Mouse (Mus musculus): ENCODE results near the gene Uba6.

Gene Uba6

DNA sequence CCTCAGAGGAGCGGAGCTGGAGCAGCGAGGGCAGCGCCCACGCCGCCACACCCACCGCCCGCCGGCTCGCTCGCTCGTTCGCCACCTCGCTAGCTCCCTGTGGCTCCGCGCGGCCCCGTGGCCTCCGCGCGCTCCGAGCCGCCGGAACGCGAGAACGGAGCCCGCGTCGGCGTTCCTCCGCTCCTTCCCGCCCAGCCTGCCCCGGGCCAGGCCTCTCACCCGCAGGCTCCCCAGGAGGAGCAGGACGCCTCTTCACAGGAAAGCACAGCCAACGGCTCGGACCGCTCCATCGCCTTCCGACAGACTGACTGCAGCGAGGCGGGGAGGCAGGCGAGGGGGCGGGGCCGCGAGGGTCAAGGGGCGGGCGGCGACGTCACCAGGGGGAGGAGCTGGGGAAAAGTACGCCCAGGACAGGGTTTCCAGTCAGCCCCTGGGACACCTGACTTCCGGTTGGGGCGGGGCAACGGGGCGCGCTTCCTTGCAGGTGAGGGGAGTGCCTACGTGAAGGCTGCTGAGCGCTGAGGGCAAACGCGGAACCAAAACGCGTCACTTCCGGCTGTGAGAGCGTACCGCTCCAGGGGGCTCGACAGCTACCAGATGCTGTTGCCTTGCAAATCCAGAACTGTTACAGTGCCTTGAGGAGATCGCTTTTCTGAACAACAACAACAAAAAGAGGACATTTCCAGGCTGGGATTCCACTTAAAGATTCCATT is at the start of gene Uba6:
TSS of gene Uba6 (minus strand) at position 355 of the 713 bp plus-strand sequence.
- peak; percentile 92 to 98 for DNase-seq (ENCODE audit: low spot score in 2 of 2)

DNA sequence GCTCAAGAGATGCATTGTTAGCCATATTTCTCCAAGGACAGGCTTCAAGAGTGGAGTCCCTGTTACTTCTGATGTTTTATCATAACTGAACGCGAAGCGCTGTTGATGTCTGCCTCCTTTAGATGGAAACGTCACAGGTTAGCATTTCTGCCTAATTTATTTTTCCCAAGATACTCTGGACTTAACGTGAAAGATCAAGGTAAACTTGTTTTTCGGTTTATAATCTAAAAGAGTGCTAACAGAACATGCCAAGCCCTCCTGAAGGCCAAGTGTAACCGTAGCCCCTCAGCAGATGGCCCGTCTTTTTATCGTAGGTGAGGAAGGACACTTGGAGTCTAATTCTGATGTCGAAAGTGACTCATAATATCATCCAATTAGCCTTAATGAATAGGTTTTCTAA is 25.2 kb upstream of the Uba6 start, which contains the start of gene Gnrhr:
TSS of gene Gnrhr (minus strand) at position 101 of the 400 bp plus-strand sequence.
- no peak for DNase-seq (ENCODE audit: low spot score in 2 of 2)

DNA sequence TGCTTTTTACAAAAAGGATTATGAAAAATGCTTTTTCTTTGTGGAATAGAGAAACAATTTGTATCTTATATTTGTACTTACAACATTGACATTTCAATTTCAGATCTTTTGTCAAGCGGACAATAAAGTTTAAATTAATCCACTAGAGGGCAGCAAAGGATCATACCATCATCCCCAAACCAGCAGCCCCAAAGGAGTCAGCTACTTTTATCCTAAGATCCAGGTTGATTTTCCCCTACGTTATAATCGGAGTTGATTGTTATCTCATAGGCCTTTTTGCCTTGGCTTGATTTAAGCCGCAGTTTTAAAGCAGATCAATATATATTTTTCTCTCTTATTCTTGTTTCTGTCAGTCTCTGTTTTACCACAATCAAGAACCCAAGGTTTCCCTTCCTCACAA is 18.8 kb upstream of the Uba6 start:
- DNase-seq (ENCODE audit: low spot score in 2 of 2) = no peak

DNA sequence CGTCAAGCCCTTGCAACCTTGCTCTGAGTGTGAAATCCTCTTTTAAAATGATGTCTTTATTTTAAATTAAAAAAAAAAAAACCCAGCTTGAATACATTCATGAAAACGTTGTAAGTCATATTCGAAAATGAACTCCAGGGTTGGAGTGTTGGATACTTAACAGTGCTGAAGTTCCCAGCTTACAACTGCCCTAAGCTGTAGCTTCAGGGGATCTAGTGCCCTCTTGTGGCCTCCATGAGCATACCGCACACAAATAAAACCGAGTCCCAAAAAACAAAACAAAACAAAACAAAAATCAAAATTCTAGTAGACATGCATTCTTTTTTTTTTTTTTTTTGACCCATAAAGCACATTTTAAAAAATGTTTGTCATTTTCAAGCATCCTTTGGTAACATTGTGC is 18.2 kb upstream of the Uba6 start:
- DNase-seq (ENCODE audit: low spot score in 2 of 2) = no peak

DNA sequence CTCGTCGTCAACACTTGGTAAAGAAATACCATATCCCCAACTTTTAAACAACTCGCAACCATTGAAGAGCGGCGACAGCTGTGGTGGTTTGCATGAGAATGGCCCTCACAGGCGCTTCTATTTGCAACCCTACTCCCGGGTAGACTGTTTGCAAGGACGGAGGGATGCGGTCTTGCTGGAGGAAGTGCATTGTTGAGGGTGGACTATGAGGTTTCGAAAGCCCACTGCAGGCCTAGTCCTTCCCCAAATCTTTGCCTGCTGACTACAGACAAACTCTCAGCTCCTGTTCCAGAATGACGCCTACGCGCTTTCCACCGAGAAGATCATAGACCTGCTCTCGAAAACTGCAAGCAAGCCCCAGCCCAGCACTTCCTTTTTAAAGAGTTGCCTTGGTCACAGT is 17.7 kb upstream of the Uba6 start:
- DNase-seq (ENCODE audit: low spot score in 2 of 2) = no peak

DNA sequence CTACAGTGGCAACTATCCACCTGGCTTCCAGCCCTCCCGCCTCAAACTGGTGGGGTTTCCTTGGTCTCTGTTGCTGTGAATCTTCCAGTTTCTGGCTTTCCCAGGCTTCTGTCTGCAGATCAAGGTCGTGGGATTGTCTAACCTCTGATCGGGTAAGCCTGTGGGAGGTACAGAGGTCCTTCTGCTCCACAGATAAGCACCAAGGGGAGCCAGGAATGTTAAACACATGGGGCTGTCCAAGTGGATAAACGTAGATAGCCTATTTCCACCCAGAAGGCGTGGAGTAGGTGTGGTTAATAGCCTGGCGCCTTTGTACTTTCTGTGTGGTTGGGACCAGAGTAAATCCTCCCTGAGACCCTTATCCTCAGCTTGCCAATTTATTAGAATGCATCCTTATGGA is 14.8 kb upstream of the Uba6 start:
- DNase-seq (ENCODE audit: low spot score in 2 of 2) = no peak

DNA sequence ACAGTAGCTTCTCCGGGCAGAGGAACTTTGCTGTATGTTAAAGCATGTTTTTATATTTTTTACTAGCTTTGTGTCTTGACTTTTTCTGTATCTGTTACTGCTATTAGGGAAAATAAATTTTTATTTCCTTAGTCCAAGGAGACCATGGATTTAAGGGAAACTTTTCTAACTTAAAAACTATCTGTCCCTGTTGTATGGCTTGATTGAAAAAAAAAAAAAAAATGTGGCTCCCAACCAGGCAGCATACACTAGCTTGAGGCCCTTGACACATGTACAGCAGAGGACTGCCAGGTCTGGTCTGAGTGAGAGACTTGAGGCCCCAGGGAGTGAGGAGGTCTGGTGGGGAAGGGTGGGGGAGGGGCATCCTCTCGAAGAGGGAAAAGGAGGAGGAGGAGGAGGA is 1.2 kb upstream of the Uba6 start:
- no peak for DNase-seq (ENCODE audit: low spot score in 2 of 2)

DNA sequence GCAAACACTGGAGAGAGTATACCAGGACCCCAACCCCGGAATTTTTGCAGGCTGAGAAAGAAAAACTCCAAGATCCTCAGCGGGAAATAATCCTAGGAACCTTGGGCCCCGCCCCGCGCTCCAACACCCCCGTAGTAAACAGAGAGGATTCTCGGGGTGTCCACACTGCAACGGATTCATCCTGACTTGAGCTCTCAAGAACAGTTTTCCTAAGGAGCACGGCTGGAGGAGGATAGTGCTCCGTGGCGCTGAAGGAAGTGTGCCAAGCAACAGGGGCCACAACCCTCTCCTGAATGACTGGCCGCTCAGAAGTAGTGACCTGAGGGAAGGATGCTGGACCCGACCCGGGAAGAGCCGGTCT is 535 bp downstream of the Uba6 start:
- peak in 1 of 2 experiments; percentile 11 for DNase-seq (ENCODE audit: low spot score in 2 of 2)

DNA sequence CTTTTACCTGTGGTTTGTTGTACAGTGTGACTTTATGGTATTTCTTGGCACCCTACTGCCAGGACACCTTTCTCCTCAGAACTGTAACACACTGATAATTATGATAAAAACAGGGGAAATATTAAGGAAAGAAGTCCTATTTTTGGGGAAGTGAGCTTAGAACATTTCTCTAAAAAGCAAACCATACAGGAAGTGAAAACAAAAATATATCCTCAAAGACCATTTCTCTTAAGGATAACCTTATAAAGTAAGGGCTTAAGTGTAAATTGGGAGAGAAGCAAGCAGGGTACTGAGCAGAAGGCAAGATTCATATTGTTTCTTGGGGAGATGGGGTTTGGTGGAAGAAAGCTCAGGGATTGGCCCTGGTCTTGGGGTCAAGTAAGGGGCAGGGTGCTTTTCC is 42.8 kb downstream of the Uba6 start:
- no peak for DNase-seq (ENCODE audit: low spot score in 2 of 2)

DNA sequence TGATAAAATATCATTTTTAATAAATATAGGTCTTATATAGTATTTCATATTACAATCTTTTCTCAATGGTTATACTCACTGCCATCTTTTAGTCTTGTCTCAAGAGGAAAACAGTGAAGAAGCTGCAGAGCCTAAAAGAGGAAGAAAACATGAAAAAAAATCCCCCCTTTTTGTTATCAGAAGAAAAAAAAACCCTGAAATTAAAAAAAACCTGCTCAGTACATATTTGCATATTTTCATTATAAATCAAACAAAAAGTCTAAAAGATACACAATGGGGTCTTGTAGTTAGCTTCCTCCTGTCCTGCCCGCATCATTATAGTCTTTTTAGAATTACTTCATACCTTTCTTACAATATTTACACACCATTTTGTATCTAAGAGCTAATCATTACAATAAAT is 43.9 kb downstream of the Uba6 start:
- no peak for DNase-seq (ENCODE audit: low spot score in 2 of 2)

DNA sequence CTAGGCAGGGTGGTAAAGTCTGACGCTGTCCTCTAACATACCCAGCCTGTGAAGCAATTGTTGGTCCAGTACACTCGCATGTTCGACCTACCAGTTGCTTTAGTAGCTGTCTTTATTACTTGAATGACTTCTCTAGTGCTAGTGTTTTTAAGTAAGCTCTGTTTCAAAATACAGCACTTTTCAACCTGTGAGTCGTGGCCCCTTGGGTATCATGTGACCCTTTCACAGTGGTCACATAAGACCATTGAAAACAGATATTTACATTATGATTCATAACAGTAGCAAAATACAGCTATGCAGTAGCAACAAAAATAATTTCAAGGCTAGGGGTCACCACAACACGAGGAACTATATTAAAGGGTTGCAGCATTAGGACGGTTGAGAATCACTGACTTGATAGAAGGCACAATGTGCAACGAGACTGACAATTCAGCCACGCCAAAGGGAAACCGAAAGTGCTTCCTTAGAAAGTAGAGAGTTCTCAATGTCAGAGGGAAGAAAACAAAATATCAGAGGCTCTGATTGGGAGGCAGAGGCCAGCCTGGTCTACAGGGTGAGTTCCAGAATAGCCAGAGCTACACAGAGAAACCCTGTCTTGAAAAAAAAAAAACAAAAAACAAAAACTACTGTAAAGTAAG is 54.0 kb downstream of the Uba6 start:
- no peak for DNase-seq (ENCODE audit: low spot score in 2 of 2)

DNA sequence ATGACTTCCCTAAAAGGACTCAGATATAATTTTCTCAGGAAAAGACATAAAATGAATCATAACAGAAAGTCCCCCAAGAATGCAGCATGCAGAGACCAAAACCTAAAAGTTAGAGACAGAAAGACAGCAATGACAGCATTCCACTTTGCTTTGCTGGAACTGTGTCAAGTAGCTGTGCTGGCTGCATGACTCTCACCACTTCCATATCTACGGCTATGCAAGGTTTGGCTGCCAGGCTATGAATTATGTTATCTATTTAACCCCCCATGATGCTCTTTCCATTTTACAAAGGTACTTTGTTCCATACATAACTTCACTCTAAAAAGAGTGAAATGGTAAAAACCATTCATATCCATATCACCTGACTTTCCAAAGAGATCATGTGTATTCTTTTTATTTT is 58.6 kb downstream of the Uba6 start:
- DNase-seq (ENCODE audit: low spot score in 2 of 2) = no peak

DNA sequence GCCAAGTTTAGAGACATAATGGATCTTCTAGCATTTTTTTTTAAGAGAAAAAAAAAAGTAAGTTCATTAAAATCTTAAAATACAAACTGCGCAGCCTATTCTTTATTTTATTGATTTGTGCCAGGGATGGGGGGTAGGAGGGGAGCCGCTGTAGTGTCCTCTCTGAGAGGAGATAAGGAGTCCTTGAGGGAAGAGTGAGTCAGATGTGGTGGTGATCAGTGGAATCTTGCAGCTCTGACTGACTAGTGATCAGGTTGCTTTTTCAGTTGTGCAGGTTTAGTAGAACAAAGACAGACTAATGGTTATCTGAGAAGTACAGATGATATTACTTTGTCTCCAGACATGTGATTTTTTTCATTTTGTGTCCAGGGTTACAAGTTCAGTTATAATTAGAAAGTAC is 59.6 kb downstream of the Uba6 start:
- DNase-seq (ENCODE audit: low spot score in 2 of 2) = no peak

DNA sequence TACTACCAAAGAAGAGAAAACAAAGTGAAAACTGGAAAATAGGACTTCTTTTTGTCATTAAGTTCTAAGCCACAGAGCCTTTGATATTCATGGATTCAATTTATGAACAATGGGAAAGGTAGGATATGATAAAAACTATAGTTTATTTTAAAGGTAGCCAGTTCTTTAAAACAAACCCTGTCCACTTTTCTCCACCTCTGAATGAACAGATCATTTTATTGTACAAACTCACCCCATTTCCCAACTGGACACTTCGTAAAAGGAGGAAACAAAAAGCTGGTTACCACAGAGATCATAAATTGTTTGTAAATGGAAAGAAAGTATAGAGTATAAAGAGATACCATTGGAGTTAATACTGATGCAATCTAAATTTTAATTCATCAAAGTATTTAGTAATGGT is 61.5 kb downstream of the Uba6 start:
- no peak for DNase-seq (ENCODE audit: low spot score in 2 of 2)

DNA sequence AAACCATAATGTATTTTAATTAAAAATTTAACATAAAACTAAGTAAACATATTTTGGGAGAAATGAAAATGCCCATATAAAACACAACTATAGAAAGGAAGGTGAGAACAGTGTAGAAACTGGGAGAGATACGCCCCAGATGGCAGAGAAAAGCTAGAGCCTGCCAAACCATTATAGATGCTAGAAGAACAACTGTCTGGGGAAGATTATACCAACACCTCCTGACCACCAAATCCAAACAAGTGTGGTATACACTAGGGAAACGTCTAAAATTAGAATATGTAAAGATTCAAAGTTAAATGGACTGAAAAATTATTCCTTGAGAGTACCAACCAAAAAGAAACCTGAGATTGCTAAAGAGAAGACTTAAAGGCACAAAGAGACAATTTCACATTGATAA is 66.0 kb downstream of the Uba6 start:
- no peak for DNase-seq (ENCODE audit: low spot score in 2 of 2)

DNA sequence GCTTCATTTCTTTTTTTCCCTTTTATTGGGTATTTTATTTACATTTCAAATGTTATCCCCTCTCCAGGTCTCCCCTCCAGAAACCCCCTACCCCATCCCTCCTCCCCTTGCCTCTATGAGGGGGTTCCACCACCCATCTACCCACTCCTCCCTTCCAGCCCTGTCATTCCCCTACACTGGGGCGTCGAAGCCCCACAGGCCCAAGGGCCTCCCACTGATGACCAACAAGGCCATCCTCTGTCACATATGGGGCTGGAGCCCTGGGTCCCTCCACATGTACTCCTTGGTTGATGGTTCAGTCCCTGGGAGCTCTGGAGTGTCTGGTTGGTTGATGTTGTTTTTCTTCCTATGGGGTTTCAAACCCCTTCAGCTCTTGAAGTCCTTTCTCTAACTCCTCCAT is 70.4 kb downstream of the Uba6 start:
- no peak for DNase-seq (ENCODE audit: low spot score in 2 of 2)

DNA sequence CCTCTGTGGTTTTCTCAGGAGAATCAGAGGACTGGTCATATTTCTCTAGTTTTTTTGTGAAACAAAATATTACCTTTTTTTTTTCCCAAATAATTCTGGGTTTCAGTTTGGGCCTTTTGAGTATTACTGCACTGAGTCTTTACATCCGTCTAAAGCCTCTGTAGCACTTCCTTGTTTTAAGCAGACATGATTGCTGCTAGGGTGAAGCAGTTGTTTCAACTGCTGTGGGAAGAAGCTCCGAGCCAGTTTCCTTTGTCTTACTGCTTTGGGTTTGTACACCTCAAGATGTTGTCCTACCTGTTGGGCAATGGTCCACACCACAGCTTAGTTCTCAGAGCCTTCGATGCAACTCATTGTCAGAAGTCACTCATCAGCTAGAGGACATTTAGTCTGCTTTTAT is 72.0 kb downstream of the Uba6 start:
- no peak for DNase-seq (ENCODE audit: low spot score in 2 of 2)

DNA sequence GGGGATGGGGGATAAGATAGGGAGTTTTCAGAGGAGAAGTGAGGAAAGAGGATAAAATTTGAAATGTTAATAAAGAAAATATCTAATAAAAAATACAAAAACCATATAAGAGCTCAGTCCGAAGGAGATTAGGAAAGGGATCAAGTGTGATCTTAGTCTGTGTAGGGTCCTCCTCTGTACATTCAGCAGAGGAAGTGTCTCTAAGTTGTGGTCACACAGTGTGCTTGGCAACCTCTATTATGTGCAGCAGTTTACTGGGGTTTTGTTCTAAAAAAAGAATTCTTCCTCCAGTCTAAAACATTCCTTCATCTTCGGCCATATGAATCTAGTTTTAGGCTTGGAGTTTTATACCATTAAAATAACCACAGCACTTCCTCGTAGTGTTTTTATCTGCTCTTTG is 73.6 kb downstream of the Uba6 start:
- no peak for DNase-seq (ENCODE audit: low spot score in 2 of 2)

DNA sequence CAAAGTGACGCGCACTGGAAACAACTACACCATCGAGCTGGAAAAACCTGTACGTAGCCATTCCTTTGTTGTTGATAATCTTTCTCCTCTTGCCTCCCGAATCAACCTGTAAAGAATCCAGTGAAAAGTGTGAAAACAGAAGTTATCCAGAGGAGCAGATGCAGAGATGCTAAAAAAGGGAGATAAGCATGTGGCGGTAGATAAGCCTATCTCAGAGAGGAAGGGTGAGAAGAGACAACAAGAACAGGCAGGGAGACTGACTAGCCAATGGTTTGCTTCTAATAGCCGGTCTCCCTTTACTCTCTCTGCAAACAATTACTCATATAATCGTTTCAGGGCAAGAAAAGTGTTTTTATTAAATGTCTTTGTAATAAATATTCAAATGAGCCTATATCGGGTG is 77.8 kb downstream of the Uba6 start:
- DNase-seq (ENCODE audit: low spot score in 2 of 2) = no peak

DNA sequence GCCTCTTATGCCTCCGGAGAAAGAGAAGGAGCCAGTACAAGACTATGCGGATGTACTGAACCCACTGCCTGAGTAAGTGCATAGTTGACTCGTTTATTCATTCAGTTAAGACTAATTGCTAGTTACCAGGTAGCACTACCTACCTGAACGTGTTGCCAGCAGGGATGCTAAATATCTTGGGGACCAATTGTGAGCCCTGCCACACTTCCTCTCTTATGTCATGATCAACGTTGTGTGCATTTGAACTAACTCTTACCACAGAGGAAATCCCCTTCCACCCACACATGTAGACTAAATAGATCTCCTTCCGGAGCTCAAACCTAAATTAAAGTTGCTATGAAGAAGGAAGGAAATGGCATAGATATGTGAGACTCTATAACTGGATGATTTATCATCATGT is 85.9 kb downstream of the Uba6 start:
- no peak for DNase-seq (ENCODE audit: low spot score in 2 of 2)

DNA sequence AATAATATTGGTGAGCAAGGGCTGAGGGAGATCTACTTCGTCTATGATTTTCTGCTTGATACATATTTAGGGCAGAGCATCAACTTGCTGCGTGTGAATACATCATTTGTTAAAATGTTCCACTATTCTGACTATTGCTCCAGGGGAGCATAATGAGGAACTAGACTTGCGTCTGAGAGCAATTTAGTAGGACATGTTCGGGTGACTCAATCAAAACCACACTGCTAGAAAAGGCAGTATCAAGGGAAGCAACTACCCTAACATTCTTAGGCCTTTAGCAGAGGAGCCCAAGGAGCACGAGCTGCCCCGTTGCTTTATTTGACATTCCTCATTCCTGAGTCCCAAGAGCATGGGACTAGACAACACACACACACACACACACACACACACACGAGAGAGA is 87.6 kb downstream of the Uba6 start:
- DNase-seq (ENCODE audit: low spot score in 2 of 2) = no peak

DNA sequence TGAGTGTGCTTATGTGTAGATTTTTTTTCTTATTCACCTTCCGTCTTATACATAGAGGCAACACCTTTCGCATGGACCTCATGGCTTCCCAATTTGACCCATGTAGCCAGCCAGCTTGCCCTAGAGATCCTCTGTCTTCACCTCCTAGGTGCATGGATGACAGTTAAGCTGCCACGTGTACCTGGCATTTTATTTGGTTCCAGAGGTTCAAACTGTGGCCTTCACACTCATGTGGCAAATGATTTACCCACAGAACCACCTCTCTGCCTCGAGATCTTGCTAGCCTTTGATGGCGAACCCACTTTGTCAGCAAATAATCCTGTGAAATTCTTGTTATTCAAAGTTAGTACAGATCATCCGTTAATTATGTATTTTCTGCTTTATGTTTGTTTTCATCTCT is 88.6 kb downstream of the Uba6 start:
- DNase-seq (ENCODE audit: low spot score in 2 of 2) = no peak

DNA sequence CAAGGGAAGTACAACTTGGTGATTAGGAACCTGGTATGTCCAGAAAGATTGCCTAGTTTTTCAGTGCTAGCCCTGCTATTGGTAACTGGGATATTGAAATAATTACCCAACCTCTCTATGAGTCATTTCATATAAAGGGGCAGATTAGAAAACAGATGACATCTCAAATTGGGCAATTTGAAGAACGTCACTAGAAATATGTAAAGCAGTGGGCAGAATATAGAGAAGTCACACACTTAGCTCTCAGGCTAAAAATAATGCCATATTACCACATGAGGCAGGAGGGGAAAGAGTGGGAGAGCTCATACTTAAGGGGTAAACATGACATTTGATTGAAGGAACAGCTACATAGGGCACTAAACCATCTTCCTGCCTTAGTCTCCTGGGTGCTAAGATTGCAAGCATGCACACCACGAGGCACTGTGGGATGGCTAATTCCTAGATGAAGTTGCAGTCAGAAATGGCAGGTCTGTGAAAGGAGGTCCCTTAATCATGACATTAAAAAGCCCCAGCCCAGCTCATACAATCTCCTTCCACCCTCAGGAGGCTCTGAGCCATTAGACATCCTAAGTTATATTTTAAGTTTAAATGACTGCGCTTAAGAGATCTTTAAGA is 93.8 kb downstream of the Uba6 start:
- DNase-seq (ENCODE audit: low spot score in 2 of 2) = no peak
